Mouse (Mus musculus) limb, embryonic 10.5 days (tissue): Measurements from ENCODE around the gene Hspb8. TPM values are rescaled to one million over a fixed set of nuclear protein-coding genes. Genes with fewer than 3 reads are reported as not detected.

Experiments
- DNase-seq: peaks from one replicate; pipeline ENCODE4 v3.0.0-alpha.2; 2017; ENCODE audit warnings: low spot score
- H3K27ac ChIP-seq: fragments of 300-500 bp; sonication (generic); 2 replicates; pipeline ENCODE4 v1.5.1; 2016; ENCODE audit warnings: mild to moderate bottlenecking
- H3K27me3 ChIP-seq: fragments of 300-500 bp; sonication (generic); 2 replicates; pipeline ENCODE4 v1.6.1; 2016; ENCODE audit warnings: low read depth, mild to moderate bottlenecking; ENCODE audit not compliant: poor library complexity, severe bottlenecking
- H3K36me3 ChIP-seq: fragments of 300-500 bp; sonication (generic); 2 replicates; pipeline ENCODE4 v1.6.1; 2016; ENCODE audit warnings: mild to moderate bottlenecking, moderate library complexity
- H3K4me1 ChIP-seq: fragments of 300-500 bp; sonication (generic); 2 replicates; pipeline ENCODE4 v1.6.1; 2016
- H3K4me3 ChIP-seq: fragments of 300-500 bp; sonication (generic); 2 replicates; pipeline ENCODE4 v1.5.1; 2016; ENCODE audit warnings: mild to moderate bottlenecking, moderate library complexity
- H3K9me3 ChIP-seq: fragments of 300-500 bp; sonication (generic); replicated peaks from 2 replicates; pipeline ENCODE4 v1.6.1; 2016; ENCODE audit warnings: mild to moderate bottlenecking
- WGBS: fragments of 180-500 bp; shearing (Covaris S2); methylation state at CpG from one replicate; pipeline ENCODE4 v1.1.7; 2016; 5-methylcytosine and 5-hydroxymethylcytosine counted together
- polyA plus RNA-seq: library from polyadenylated mRNA; unstranded; fragments of >200 nt; fragmentation: Nextera tagmentation; extraction: Ambion mirVana; gene quantifications from 2 replicates; pipeline ENCODE4 v1.2.1, GENCODE M21; 2016

The Hspb8 gene
- polyA plus RNA-seq, 1 experiment from 2014 or later, result 9.7 TPM

DNA sequence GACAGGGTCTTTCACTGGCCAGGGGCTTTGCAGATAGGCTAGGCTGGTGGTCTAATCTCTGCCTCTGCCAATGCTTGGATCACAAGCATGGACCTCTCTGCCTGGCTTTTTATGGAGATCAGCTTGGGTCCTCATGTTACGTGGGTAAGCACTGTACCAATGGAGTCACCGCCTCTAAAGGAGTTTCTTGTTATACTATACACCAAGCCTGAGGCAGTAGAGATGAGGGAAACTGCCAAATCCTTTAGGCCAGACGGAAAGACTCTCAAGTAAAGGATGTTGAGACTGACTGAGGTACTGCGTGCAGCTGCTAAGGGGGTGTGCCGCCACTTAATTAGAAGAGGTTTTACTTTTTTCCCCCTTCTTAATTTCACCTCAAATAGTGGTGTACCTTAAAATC is 43.8 kb downstream of the Hspb8 start:
- Histone ChIP-seq H3K36me3 (no peaks in the 10 kb centered on the region), H3K27me3 (no peaks in the 10 kb centered on the region), H3K4me3 (no peak overlapping the region), H3K27ac (no peak overlapping the region), H3K9me3 (no peaks in the 10 kb centered on the region), H3K4me1 (peaks cover 15% of the 10 kb centered on the region)
- 71% methylated on average over 5 of the region's 5 CpGs for WGBS
- DNase-seq, result no peak

DNA sequence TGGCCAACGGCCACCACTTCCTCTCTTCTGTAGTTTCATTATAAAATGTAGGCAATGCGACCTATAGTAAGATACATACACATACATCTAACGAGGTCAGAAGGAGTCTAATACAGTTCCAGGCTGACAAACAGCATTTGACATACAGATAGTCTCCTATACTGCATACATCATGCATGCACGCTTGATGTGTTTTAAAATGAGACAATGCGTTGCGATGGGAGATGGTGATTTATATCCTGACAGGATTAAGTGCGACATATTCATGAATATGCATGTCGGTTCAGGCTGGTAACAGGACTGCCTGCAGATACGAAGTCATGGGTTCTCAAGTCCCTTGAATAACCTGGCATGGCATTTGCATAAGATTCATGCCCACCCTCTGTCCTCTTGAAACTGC is 54.7 kb downstream of the Hspb8 start:
- no peaks in the 10 kb centered on the region for H3K27me3 ChIP-seq
- H3K36me3 ChIP-seq, result no peaks in the 10 kb centered on the region
- H3K4me1 ChIP-seq, result peaks cover 19% of the 10 kb centered on the region
- 85% methylated on average over 9 of the region's 9 CpGs for WGBS
- H3K27ac ChIP-seq, result no peak overlapping the region
- H3K4me3 ChIP-seq, result no peak overlapping the region
- H3K9me3 ChIP-seq, result no peaks in the 10 kb centered on the region
- no peak for DNase-seq

DNA sequence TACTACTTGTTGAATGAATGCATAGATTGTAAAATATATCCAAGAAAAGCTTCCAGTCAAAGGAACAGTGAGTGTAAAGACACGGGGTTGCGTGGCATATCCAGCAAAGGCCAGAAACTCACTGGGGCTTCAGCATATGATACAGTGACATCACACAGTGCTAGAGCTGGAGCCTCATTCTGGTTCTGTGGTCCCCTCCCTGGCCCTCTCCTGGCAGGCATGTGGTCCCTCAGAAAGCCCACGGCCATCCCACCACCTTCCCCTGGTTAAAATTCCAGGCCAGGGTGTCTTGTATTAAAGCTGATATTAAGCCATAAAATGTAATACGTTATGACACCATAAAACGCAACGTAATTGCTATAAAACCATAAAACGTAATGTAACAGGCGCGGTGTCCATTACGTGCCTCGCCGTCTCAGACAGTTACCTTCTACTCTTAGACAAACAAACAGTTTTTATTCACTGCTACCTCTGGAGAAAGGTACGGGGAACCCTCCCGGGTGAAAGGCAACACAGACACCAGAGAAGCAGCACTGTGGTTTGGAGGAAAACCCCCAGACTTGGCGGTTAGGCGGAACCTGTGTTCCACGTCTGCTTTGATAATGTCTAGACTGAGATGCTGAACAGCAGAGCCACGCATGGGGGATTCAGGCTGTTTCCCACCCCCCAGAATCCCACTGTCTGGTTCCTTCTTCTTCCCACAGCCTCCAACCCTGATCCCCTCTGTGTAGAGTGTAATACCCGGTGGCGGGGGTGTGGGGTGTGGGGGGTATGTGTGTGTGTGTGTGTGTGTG is 55.6 kb downstream of the Hspb8 start:
- 75% methylated on average over 20 of the region's 20 CpGs for WGBS

DNA sequence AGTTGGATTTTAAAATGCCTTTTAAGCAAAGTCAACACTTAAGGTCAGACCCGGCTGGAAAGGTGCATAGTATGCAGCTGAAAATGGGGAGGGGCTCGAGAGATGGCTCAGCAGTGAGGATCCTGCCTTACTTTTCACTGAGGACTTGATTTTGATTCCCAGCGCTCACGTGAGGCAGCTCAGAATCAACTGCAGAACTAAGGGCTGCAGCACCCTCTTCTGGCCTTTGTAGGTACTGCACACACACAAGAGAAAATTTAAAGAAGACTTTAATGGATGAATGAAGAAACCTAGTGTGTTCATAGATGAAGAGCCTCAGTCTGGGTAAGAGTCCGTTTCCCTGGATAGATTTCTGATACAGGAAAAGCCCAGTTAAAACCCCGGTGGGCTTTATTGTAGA is 61.3 kb downstream of the Hspb8 start:
- no peaks in the 10 kb centered on the region for H3K9me3 ChIP-seq
- no peak overlapping the region for H3K27ac ChIP-seq
- no peak for DNase-seq
- H3K4me3 ChIP-seq, result no peak overlapping the region
- 72% methylated on average over 6 of the region's 6 CpGs for WGBS
- no peaks in the 10 kb centered on the region for H3K27me3 ChIP-seq
- no peaks in the 10 kb centered on the region for H3K36me3 ChIP-seq
- H3K4me1 ChIP-seq, result peaks cover 14% of the 10 kb centered on the region

More for the DNA sequence above, 55.6 kb downstream of the Hspb8 start:
- DNase-seq, result no peak
- H3K36me3 ChIP-seq, result no peaks in the 10 kb centered on the region
- H3K4me3 ChIP-seq, result no peak overlapping the region
- no peaks in the 10 kb centered on the region for H3K9me3 ChIP-seq
- H3K27me3 ChIP-seq, result no peaks in the 10 kb centered on the region
- H3K4me1 ChIP-seq, result peaks cover 19% of the 10 kb centered on the region
- H3K27ac ChIP-seq, result 0 out of 2 replicates have a peak overlapping the region, but pooled peaks have one; percentile 19

DNA sequence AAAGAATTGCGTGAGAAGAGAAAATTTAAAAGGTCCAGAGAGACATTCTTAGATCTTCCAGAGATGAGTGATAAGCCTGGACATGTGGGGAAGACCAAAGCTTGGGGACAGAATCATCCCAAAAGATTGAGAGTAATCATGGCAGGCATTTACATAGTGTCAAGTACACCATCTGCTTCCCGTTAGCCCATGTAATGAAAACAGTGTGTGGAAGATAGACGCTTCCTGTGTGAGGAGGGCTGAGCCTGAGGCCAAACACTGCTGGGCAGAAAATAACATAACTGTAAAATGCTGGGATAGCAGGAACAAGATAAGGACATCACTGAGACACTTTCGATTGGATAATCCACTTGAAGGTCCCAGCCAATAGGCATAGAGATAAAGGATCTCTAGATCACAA is 61.9 kb downstream of the Hspb8 start:
- H3K27me3 ChIP-seq, result no peaks in the 10 kb centered on the region
- H3K4me1 ChIP-seq, result peaks cover 14% of the 10 kb centered on the region
- H3K4me3 ChIP-seq, result no peak overlapping the region
- H3K36me3 ChIP-seq, result no peaks in the 10 kb centered on the region
- H3K27ac ChIP-seq, result no peak overlapping the region
- DNase-seq, result peak; percentile 63
- WGBS, result 45% methylated on average over 4 of the region's 4 CpGs
- no peaks in the 10 kb centered on the region for H3K9me3 ChIP-seq

Other genes starting within 250 kb of the Hspb8 start
- gene Ccdc60, start 133.9 kb downstream of the Hspb8 start, polyA plus RNA-seq, result 0.53 and 1.1 TPM in 2 replicates
- gene Srrm4, start 169.0 kb upstream of the Hspb8 start, polyA plus RNA-seq, result 0.04 TPM in 1 of 2 replicates, not detected in the other